Mouse (Mus musculus): ENCODE measurements around the gene Gm11172. TPM values are rescaled to one million over a fixed set of nuclear protein-coding genes. Genes with fewer than 3 reads are reported as not detected.

Gm11172 gene
- total and polyA plus RNA-seq, 3 experiments: not detected

DNA sequence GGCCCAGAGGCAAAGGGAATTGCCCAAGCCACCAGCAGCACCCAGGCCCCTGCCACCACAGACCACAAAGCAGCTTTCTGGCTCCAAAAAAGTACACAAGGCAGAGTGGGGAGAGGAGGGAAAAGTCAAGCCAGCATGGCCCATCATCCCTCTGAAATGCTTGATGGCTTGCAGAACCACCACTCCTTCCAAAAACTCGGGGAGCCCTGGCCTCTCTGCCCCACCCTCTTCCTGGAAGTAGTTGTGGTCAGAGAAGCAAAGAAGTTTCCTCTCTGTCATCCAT lies 29.6 kb upstream of the Gm11172 start (continued):
- TF ChIP-seq USF2 (conservative IDR thresholded peaks at IDR 0.05; ENCODE audit: low read depth, low read length) (no peak), MEF2A (IDR thresholded peaks at IDR 0.05; ENCODE audit: borderline replicate concordance, low read depth, low read length) (peak; percentile 86; the same call in 1 of the 2 replicates), RAD21 (IDR thresholded peaks at IDR 0.05; ENCODE audit: low read depth, low read length) (no peak; the same call in 1 of the 2 replicates), PAX5 (IDR thresholded peaks at IDR 0.05; ENCODE audit: low read length) (no peak), MXI1 (IDR thresholded peaks at IDR 0.05; ENCODE audit: low read depth, low read length) (0 out of 2 replicates have a peak, but pooled peaks have one; percentile 25), MAFK (IDR thresholded peaks at IDR 0.05; ENCODE audit: insufficient replicate concordance, low read length) (peak; percentile 60; the same call in 1 of the 2 replicates), MAX (IDR thresholded peaks at IDR 0.05; ENCODE audit: low read length) (peak; percentile 76), ZKSCAN1 (IDR thresholded peaks at IDR 0.05; ENCODE audit: borderline replicate concordance, low read depth, low read length) (no peak), SIN3A (IDR thresholded peaks at IDR 0.05; ENCODE audit: low read length) (no peak; the same call in none of the 2 replicates), MYC (IDR thresholded peaks at IDR 0.05; ENCODE audit: low read depth, low read length) (no peak), USF1 (IDR thresholded peaks at IDR 0.05; ENCODE audit: low read depth, low read length) (no peak), KAT2A (IDR thresholded peaks at IDR 0.05; ENCODE audit: insufficient replicate concordance, low read length) (no peak), IRF4 (IDR thresholded peaks at IDR 0.05; ENCODE audit: low read depth, low read length) (peak; percentile 80; the same call in 1 of the 2 replicates), EP300 (IDR thresholded peaks at IDR 0.05; ENCODE audit: low read length) (peak; percentile 80), NRF1 (IDR thresholded peaks at IDR 0.05; ENCODE audit: low read depth, low read length) (0 out of 2 replicates have a peak, but pooled peaks have one; percentile 8), JUND (conservative IDR thresholded peaks at IDR 0.05; ENCODE audit: low read depth, low read length) (no peak), CHD2 (IDR thresholded peaks at IDR 0.05; ENCODE audit: low read length) (peak; percentile 54; the same call in 1 of the 2 replicates)

DNA sequence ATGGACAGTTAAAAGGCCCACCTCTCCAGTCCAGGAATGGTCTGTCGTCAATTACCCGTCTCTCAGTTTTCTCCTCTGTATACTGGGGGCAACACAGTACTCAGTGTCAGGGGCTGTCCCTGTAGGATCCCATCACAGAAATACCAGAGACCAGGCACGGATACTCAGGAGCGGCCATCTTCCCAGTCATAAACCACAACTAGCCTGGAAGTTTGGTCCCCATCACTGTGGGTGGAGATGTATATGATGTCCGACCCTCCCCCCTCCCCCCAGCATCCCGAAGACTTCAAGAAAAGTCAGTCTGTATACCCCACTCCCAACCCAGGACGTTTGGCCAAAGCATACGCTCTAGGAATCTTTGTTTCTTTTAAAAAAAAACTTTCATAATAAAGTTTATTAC lies 29.3 kb upstream of the Gm11172 start:
- peak; percentile 53 for DNase-seq (ENCODE audit: extremely low read depth)
- H3K9me3 ChIP-seq (replicated peaks; ENCODE audit: low read length): no peaks in the 10 kb centered on the region
- H3K4me1 ChIP-seq (ENCODE audit: control insufficient read depth in 1 of 2, insufficient read depth in 2 of 2): peaks cover 30 to 59% of the 10 kb centered on the region in 2 experiments
- peaks cover 0 to 25% of the 10 kb centered on the region in 2 experiments for H3K36me3 ChIP-seq (replicated peaks in 1 of 2; ENCODE audit: control insufficient read depth in 1 of 2, insufficient read depth in 1 of 2, low read length in 1 of 2)
- peak overlapping the region; percentile 97 for H3K27ac ChIP-seq (ENCODE audit: insufficient read depth, low read depth)
- H3K27me3 ChIP-seq (replicated peaks): no peaks in the 10 kb centered on the region
- dilution Hi-C loops (cut with MboI; ENCODE audit: extremely low pct_ligation_motif_present, extremely low pct_unique_long_range_greater_than_20kb, low sequenced_read_pairs) (no loop called here), in situ Hi-C loops (cut with MboI; ENCODE audit: low pct_ligation_motif_present, low pct_unique_long_range_greater_than_20kb, low sequenced_read_pairs) (loop anchor here (5.0 kb wide), 1 partner anchor 36 kb away; no protein-coding TSS in a partner anchor)
- peak overlapping the region; percentile 52 for H3K4me2 ChIP-seq (ENCODE audit: insufficient read depth, low read depth, poor library complexity, severe bottlenecking)
- H3K9ac ChIP-seq (ENCODE audit: insufficient read depth, low read depth): peak overlapping the region; percentile 89
- H3K79me2 ChIP-seq (replicated peaks; ENCODE audit: control insufficient read depth, extremely low read depth, insufficient read depth, poor library complexity, severe bottlenecking): peaks cover 16% of the 10 kb centered on the region
- H3K4me3 ChIP-seq (replicated peaks in 1 of 3; ENCODE audit: low read depth in 2 of 3, low read length in 2 of 3, poor library complexity in 1 of 3): peak overlapping the region; percentile 84 to 99 (median 96)
- TF ChIP-seq SIN3A (IDR thresholded peaks at IDR 0.05; ENCODE audit: low read length) (peak; percentile 32; the same call in 1 of the 2 replicates), MAZ (IDR thresholded peaks at IDR 0.05; ENCODE audit: low read depth, low read length) (peak; percentile 48; the same call in 1 of the 2 replicates), NRF1 (IDR thresholded peaks at IDR 0.05; ENCODE audit: low read depth, low read length) (0 out of 2 replicates have a peak, but pooled peaks have one; percentile 17), CHD2 (IDR thresholded peaks at IDR 0.05; ENCODE audit: low read length) (peak; percentile 35; the same call in 1 of the 2 replicates), ZKSCAN1 (IDR thresholded peaks at IDR 0.05; ENCODE audit: borderline replicate concordance, low read depth, low read length) (no peak), ETS1 (conservative IDR thresholded peaks at IDR 0.05; ENCODE audit: low read depth, low read length) (no peak), CHD1 (IDR thresholded peaks at IDR 0.05; ENCODE audit: low read depth, low read length) (peak; percentile 89), HCFC1 (IDR thresholded peaks at IDR 0.05; ENCODE audit: low read depth, low read length) (no peak), MXI1 (IDR thresholded peaks at IDR 0.05; ENCODE audit: low read depth, low read length) (peak; percentile 40; the same call in 1 of the 2 replicates), POLR2A (IDR thresholded peaks at IDR 0.05; ENCODE audit: low read depth, low read length) (peak; percentile 15; the same call in 1 of the 2 replicates), USF1 (IDR thresholded peaks at IDR 0.05; ENCODE audit: low read depth, low read length) (no peak), NELFE (IDR thresholded peaks at IDR 0.05; ENCODE audit: low read depth, low read length) (peak; percentile 43; the same call in 1 of the 2 replicates), TBP (conservative IDR thresholded peaks at IDR 0.05; ENCODE audit: low read depth, low read length) (no peak)

Data from CH12.LX (cell line).